Mouse (Mus musculus) CD4-positive, CD25-positive, alpha-beta regulatory T cell (primary cell): ENCODE data around the gene Rpl28. TPM values are rescaled to one million over a fixed set of nuclear protein-coding genes. Genes with fewer than 3 reads are reported as not detected.

Experiments
- polyA plus RNA-seq: library from polyadenylated mRNA; unstranded; fragments of 100-300 nt; shearing (Covaris generic); gene quantifications from one replicate; pipeline ENCODE4 v1.2.1, GENCODE M21; 2017

Gene Rpl28
- polyA plus RNA-seq: 323 TPM

DNA sequence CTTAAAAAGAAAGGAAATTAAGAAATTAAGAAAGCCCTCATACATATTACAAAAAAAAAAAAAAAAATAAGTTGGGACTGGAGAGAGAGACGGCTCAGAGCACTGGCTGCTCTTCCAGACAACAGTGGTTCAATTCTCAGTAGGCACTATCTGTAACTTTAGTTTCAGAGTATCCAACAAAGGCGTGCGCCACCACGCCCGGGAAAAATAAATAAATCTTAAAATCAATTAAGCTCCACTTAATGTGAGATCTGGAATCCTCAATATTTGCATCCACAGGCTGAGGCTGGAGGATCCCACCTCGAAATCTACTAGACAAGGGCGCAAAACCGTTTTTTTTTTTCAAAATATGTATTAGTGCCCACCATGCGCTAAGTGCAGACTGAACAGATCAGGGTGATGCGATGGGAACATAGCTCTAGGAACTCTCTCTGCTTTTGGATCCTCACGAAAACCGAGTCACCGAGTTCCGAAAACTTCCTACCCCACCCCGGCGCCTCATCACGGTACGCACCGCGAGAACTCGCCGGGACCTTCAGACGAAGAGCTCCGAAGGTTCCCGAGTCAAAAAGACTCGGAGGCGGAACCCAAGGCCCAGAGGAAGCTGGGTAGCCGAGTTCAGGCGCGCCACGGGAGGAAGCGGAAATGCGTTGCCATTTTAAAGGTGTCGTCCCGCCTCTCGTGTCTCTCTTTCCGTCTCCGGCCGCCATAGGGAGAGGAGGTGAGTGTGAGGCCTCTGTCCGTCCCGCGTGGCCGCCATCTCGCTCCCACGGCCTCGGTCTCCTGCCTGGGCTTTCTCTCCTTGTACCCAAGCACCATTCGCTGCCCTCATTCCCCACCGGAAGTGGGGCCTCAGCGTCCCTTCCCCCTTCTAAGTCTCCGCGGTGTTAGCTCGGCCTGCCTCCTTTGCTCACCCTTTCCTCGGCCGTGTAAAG is at the start of gene Rpl28:
TSS of gene Rpl28 (plus strand) at position 597 of the 935 bp plus-strand sequence.

DNA sequence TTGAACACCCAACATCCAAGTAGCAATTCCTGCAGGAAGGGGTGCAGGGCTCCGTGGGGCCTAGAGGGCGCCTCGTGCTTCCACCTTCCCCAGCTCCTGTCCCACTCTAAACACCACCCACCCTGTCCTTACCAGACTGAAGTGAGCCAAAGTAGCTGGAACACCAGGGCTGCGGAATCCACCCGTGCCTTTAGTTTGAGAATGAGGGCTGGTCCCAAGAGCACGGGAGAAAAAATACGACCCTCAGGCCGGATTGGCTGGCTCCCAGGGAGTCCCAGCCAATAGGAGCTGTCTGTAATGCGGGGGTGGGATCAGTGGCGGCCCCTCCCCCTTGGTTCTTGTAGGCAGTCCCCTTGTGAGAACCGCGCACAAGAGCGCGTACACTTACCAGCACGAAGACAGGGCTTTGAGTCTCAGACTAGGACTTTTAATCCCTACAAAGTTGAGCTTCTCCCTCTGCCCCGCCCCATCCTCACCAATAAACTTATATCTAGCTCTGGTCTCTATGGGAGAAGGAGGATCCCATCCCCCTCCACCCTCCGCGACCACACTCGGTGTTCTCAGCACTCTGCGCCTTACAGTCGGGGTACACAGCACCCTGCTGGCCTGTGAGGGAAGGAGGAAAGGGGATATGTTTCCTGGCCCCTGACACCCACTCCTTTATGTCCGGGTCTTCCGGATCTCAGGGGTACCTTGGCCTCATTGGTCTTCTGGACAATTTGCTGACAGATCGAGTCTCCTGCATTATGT is 39.7 kb upstream of the Rpl28 start, which contains the start of gene Cox6b2:
TSS of gene Cox6b2 (minus strand) at position 274 of the 750 bp plus-strand sequence.

DNA sequence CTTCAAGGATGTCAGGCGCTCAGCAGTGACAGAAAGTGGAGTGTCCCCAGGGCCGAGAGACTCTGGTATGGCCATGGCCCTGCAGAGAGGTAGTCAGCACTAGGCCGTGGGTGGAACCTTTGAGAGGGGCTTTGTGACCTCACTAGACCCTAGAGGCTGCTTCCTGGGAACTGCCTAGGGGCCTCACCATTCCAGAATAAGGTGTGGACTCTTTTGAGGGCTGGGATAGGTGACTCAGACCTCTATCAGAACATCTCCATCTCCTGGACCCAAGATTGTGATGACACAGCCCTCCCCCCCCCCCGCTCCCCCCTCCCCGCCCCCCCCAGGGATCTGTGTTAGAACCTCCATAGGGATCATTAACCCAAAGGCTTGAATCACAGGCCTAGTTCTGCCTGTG is 21.5 kb upstream of the Rpl28 start, which contains the start of gene Fam71e2:
TSS of gene Fam71e2 (minus strand) at position 101 of the 400 bp plus-strand sequence.

GRCm38 (mm10) chr7:4782759-4783158 is 9.9 kb upstream of the Rpl28 start, which contains the start of the genes Il11 and Tmem190:
Il11 (minus strand) TSS chr7:4782859.
Tmem190 (plus strand) TSS chr7:4782937.

GRCm38 (mm10) chr7:4789436-4789935 is 3.2 kb upstream of the Rpl28 start, which contains the start of gene Tmem238:
Tmem238 (minus strand) TSS chr7:4789656.

GRCm38 (mm10) chr7:4812303-4813104 is 19.8 kb downstream of the Rpl28 start, which contains the start of gene Ube2s:
Ube2s (minus strand) TSS chr7:4812590.

DNA sequence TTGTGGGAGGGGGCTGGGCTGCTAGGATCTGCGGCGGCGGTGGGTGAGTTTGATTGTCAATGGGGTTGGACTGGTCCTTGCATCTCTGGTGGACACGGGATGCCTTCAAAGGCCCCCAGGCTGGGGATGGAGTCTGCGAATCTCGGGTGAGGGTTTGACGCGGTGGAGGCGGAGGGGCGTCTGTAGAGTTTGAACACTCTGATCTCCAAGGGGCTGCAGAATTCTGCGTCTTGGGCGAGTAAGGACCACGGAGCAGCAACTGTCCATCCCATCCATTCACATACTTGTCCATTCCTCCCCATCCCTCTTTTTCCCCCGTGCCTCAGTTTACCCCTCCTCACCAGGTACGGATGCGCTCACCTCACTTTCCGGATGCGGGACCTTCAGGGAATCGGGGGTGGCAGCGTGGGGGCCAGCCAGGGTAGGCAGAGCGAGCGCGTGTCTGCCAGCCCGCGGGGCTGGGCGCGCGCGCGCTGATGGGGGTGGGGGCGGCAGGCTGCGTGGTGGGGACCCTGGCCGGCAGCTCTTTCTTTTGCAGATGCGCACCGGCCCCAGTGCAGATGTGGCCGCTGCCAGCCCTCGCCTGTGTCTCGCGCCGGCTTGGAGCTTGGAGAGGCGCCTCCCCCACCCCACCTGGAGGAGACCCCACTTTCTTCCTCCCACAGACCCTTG is 51.7 kb downstream of the Rpl28 start, which contains the start of gene Shisa7:
TSS of gene Shisa7 (minus strand) at position 452 of the 672 bp plus-strand sequence.

Other genes starting within 250 kb of the Rpl28 start
- gene Syt5, start 245.3 kb upstream of the Rpl28 start, polyA plus RNA-seq: 0.16 TPM
- not detected for gene Ptprh, start 188.8 kb upstream of the Rpl28 start, polyA plus RNA-seq
- gene Tmem86b, start 161.5 kb upstream of the Rpl28 start, polyA plus RNA-seq: 11.1 TPM
- 300 TPM for gene Ppp6r1, start 133.9 kb upstream of the Rpl28 start, polyA plus RNA-seq
- 77.3 TPM for gene Hspbp1, start 107.8 kb upstream of the Rpl28 start, polyA plus RNA-seq
- not detected for gene Brsk1, start 102.3 kb upstream of the Rpl28 start, polyA plus RNA-seq
- gene Tmem150b, start 67.6 kb upstream of the Rpl28 start, polyA plus RNA-seq: 0.11 TPM
- gene Kmt5c, start 52.8 kb upstream of the Rpl28 start, polyA plus RNA-seq: 33.5 TPM
- gene Cox6b2, start 39.8 kb upstream of the Rpl28 start, polyA plus RNA-seq: 3.4 TPM
- gene Fam71e2, start 21.6 kb upstream of the Rpl28 start, polyA plus RNA-seq: not detected
- gene Il11, start 10.0 kb upstream of the Rpl28 start, polyA plus RNA-seq: not detected
- not detected for gene Tmem190, start 9.9 kb upstream of the Rpl28 start, polyA plus RNA-seq
- gene Tmem238, start 3.2 kb upstream of the Rpl28 start, polyA plus RNA-seq: 13.4 TPM
- 106 TPM for gene Ube2s, start 19.7 kb downstream of the Rpl28 start, polyA plus RNA-seq
- not detected for gene Shisa7, start 51.8 kb downstream of the Rpl28 start, polyA plus RNA-seq
- 33.3 TPM for gene Isoc2b, start 77.4 kb downstream of the Rpl28 start, polyA plus RNA-seq
- 1.1 TPM for gene Isoc2a, start 84.3 kb downstream of the Rpl28 start, polyA plus RNA-seq
- not detected for gene Gm36210, start 113.6 kb downstream of the Rpl28 start, polyA plus RNA-seq
- 2.6 TPM for gene Zfp628, start 122.3 kb downstream of the Rpl28 start, polyA plus RNA-seq
- 0.79 TPM for gene Nat14, start 129.2 kb downstream of the Rpl28 start, polyA plus RNA-seq
- 0.17 TPM for gene Ssc5d, start 132.9 kb downstream of the Rpl28 start, polyA plus RNA-seq
- 0.25 TPM for gene Sbk2, start 171.5 kb downstream of the Rpl28 start, polyA plus RNA-seq
- gene Sbk3, start 178.3 kb downstream of the Rpl28 start, polyA plus RNA-seq: not detected
- gene Zfp579, start 203.3 kb downstream of the Rpl28 start, polyA plus RNA-seq: 25.9 TPM
- gene Zfp524, start 221.5 kb downstream of the Rpl28 start, polyA plus RNA-seq: 26.5 TPM
- 46.1 TPM for gene Fiz1, start 221.8 kb downstream of the Rpl28 start, polyA plus RNA-seq
- gene Gm44973, start 222.6 kb downstream of the Rpl28 start, polyA plus RNA-seq: 11.4 TPM
- gene Zfp865, start 227.5 kb downstream of the Rpl28 start, polyA plus RNA-seq: 11.8 TPM
- not detected for gene Ccdc106, start 227.7 kb downstream of the Rpl28 start, polyA plus RNA-seq
- gene 4632433K11Rik, start 241.2 kb downstream of the Rpl28 start, polyA plus RNA-seq: not detected
- 3.6 TPM for gene Zfp784, start 245.6 kb downstream of the Rpl28 start, polyA plus RNA-seq